ENCODE assay signal across 9 mouse cellular contexts in the genomic region with DNA sequence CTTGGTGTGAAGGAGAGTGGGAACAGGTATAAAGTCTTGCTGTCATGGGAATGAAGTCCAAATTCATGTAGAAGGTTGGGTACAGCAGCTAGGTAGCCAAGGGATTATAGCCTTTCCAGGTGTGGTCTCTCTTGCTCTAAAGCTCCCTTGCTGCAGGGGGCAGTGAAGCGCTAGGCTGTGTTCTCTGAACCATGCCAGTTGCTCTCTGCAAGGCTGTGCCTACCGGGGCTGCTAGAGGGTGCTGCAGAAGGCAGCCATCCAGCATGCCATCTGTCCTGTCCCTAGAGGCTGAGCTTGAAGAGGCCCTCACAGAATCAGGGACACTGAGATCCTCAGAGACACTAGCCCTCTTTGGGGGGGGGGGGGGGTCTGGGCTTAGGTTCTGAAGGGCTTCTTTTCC. TPM values are rescaled to one million over a fixed set of nuclear protein-coding genes. Genes with fewer than 3 reads are reported as not detected.
A peak's percentile ranks its signal among the peaks of the same experiment; 100 is the strongest.
DNase-seq lines count a peak whose midpoint lies in the region; ATAC-seq and TF ChIP-seq lines count a peak whose summit lies in the region.
"Had no signal": no experiment of that assay in that cellular context is flagged by ENCODE, and none has a peak within 500 bp of the region (broad histone marks: within the 10 kb centered on the region; RNA-seq: fewer than 3 reads in every experiment).

No protein-coding gene starts in this region.

- peak; percentile 32 for DNase-seq in layer of hippocampus, adult 11-12 months (ENCODE audit: low spot score)
- no peak for DNase-seq in layer of hippocampus, adult 9-10 months (ENCODE audit: low spot score)
- peak; percentile 7 for DNase-seq in ZHBTc4 (ENCODE audit: low read depth, low spot score)
- DNase-seq in kidney, adult 11 months, result peak; percentile 76
- peak; percentile 68 for DNase-seq in lung, postnatal 0 days (ENCODE audit: low spot score)
- no peak for DNase-seq in forebrain, embryonic 10.5 days (ENCODE audit: extremely low spot score, low spot score)
- DNase-seq in cerebellum, postnatal 36 days, result no peak
- DNase-seq: liver, embryonic 13.5 days had no signal

- no peak overlapping the region for H3K4me2 ChIP-seq in lung, postnatal 0 days (replicated peaks; ENCODE audit: low read depth, low read length)
- H3K4me2 ChIP-seq: liver, embryonic 13.5 days had no signal

- WGBS in lung, postnatal 0 days, result 16% methylated on average over 2 of the region's 2 CpGs
- WGBS in forebrain, embryonic 10.5 days, result 25% methylated on average over 2 of the region's 2 CpGs

- no peaks in the 10 kb centered on the region for H3K36me3 ChIP-seq in lung, postnatal 0 days (ENCODE audit: insufficient read depth, low read length)
- H3K36me3 ChIP-seq in forebrain, embryonic 10.5 days (replicated peaks), result no peaks in the 10 kb centered on the region
- H3K36me3 ChIP-seq: liver, embryonic 13.5 days had no signal

- H3K4me1 ChIP-seq in lung, postnatal 0 days (ENCODE audit: insufficient read depth, low read depth, low read length), result no peaks in the 10 kb centered on the region
- peaks cover 5% of the 10 kb centered on the region; the same call in 1 of the 2 replicates for H3K4me1 ChIP-seq in forebrain, embryonic 10.5 days
- H3K4me1 ChIP-seq: liver, embryonic 13.5 days had no signal

- H3K9ac ChIP-seq in lung, postnatal 0 days (replicated peaks; ENCODE audit: low read depth), result no peak overlapping the region
- H3K9ac ChIP-seq: liver, embryonic 13.5 days had no signal

- H3K9me3 ChIP-seq in lung, postnatal 0 days (ENCODE audit: low read length), result no peaks in the 10 kb centered on the region
- no peaks in the 10 kb centered on the region; the same call in 1 of the 2 replicates for H3K9me3 ChIP-seq in forebrain, embryonic 10.5 days

- no peaks in the 10 kb centered on the region; the same call in 1 of the 2 replicates for H3K27me3 ChIP-seq in lung, postnatal 0 days (replicated peaks; ENCODE audit: insufficient read depth, low read length)
- H3K27me3 ChIP-seq in forebrain, embryonic 10.5 days (ENCODE audit: poor library complexity, severe bottlenecking), result no peaks in the 10 kb centered on the region
- H3K27me3 ChIP-seq: liver, embryonic 13.5 days had no signal

- TF ChIP-seq EP300 in lung, postnatal 0 days (IDR thresholded peaks at IDR 0.05), result no peak

- no peak overlapping the region for H3K27ac ChIP-seq in lung, postnatal 0 days (ENCODE audit: low read length)
- H3K27ac ChIP-seq in forebrain, embryonic 10.5 days, result no peak overlapping the region
- H3K27ac ChIP-seq: liver, embryonic 13.5 days had no signal

- H3K4me3 ChIP-seq in lung, postnatal 0 days (ENCODE audit: low read depth, low read length), result no peak overlapping the region
- no peak overlapping the region for H3K4me3 ChIP-seq in forebrain, embryonic 10.5 days
- H3K4me3 ChIP-seq: liver, embryonic 13.5 days had no signal

- peak; percentile 68 for ATAC-seq in lung, postnatal 0 days
- ATAC-seq in erythroblast, adult 5-6 weeks (replicated peaks; ENCODE audit: low FRiP score, poor library complexity, severe bottlenecking), result no peak

- TF ChIP-seq CTCF in lung, postnatal 0 days (IDR thresholded peaks at IDR 0.05), result peak; percentile 74

RNA-seq across cellular contexts. Expression of a gene that starts 50.6 kb away (rescaled TPM):
- 0.76 and 1.2 TPM in 2 replicates for polyA plus RNA-seq in lung, postnatal 0 days (2015; fragmentation: Nextera tagmentation; extraction: Ambion mirVana)
- not detected in 2 replicates for total RNA-seq in erythroblast, adult 5-6 weeks (2015; ENCODE audit: low replicate concordance)
- not detected in 2 replicates for total RNA-seq in erythroblast, adult 5-6 weeks (2017; ENCODE audit: low replicate concordance)
- 0.67 and 0.86 TPM in 2 replicates for polyA plus RNA-seq in forebrain, embryonic 10.5 days (2016; fragmentation: Nextera tagmentation; extraction: Ambion mirVana)

Comparison
In these comparisons a context has a peak if more than half of its experiments do, and no peak if none do; other contexts are left out.
1. DNase-seq: peak in layer of hippocampus, adult 11-12 months (single experiment), ZHBTc4 (single experiment), kidney, adult 11 months (single experiment) and lung, postnatal 0 days (single experiment); none in layer of hippocampus, adult 9-10 months (single experiment), forebrain, embryonic 10.5 days (single experiment) and cerebellum, postnatal 36 days (0 of 2).